Mouse (Mus musculus) liver, embryonic 15.5 days (tissue): ENCODE results near the gene Atg9a. TPM values are rescaled to one million over a fixed set of nuclear protein-coding genes. Genes with fewer than 3 reads are reported as not detected.

Experiments used
- ATAC-seq: fragments of 200-750 bp; cut with Nextera tagmentation; 2 replicates; pipeline ENCODE4 v1.8.0; 2017; ENCODE audit warnings: moderate number of reproducible peaks, mild to moderate bottlenecking, moderate library complexity; ENCODE audit not compliant: insufficient read depth
- H3K27ac ChIP-seq: fragments of 300-500 bp; sonication (generic); replicated peaks from 2 replicates; pipeline ENCODE4 v1.5.1; 2015; ENCODE audit warnings: mild to moderate bottlenecking, inconsistent platforms
- H3K27me3 ChIP-seq: fragments of 300-500 bp; sonication (generic); 2 replicates; pipeline ENCODE4 v1.6.1; 2015; ENCODE audit warnings: mild to moderate bottlenecking, inconsistent platforms
- H3K36me3 ChIP-seq: fragments of 300-500 bp; sonication (generic); replicated peaks from 2 replicates; pipeline ENCODE4 v1.6.1; 2015; ENCODE audit warnings: moderate library complexity, mild to moderate bottlenecking, inconsistent platforms
- H3K4me1 ChIP-seq: fragments of 300-500 bp; sonication (generic); replicated peaks from 2 replicates; pipeline ENCODE4 v1.6.1; 2015; ENCODE audit warnings: inconsistent platforms
- H3K4me2 ChIP-seq: fragments of 300-500 bp; sonication (generic); 2 replicates; pipeline ENCODE4 v1.6.1; 2015; ENCODE audit warnings: moderate library complexity, mild to moderate bottlenecking, inconsistent platforms
- H3K4me3 ChIP-seq: fragments of 300-500 bp; sonication (generic); replicated peaks from 2 replicates; pipeline ENCODE4 v1.5.1; 2015; ENCODE audit warnings: mild to moderate bottlenecking, inconsistent platforms
- H3K9ac ChIP-seq: fragments of 300-500 bp; sonication (generic); 2 replicates; pipeline ENCODE4 v1.6.1; 2015; ENCODE audit warnings: moderate library complexity, mild to moderate bottlenecking, inconsistent platforms
- H3K9me3 ChIP-seq: fragments of 300-500 bp; sonication (generic); replicated peaks from 2 replicates; pipeline ENCODE4 v1.6.1; 2016; ENCODE audit warnings: inconsistent platforms
- WGBS: fragments of 180-500 bp; shearing (Covaris S2); methylation state at CpG from one replicate; pipeline ENCODE4 v1.1.7; 2015; ENCODE audit warnings: mixed read lengths; ENCODE audit not compliant: insufficient replicate concordance; 5-methylcytosine and 5-hydroxymethylcytosine counted together
- polyA plus RNA-seq: library from polyadenylated mRNA; unstranded; fragments of >200 nt; fragmentation: Nextera tagmentation; extraction: Ambion mirVana; gene quantifications from 2 replicates; pipeline ENCODE4 v1.2.1, GENCODE M21; 2015

Atg9a gene
- polyA plus RNA-seq, 1 experiment from 2014 or later: 24.1 TPM

GRCm38 (mm10) chr1:75226138-75226537, 34.1 kb upstream of the Atg9a start:
- no peak overlapping the region for H3K9ac ChIP-seq
- 24% methylated on average over 2 of the region's 2 CpGs for WGBS
- H3K27ac ChIP-seq: no peak overlapping the region
- no peak overlapping the region for H3K4me2 ChIP-seq
- peaks cover 6% of the 10 kb centered on the region for H3K27me3 ChIP-seq
- no peak for ATAC-seq
- no peak overlapping the region for H3K4me3 ChIP-seq
- H3K4me1 ChIP-seq: peaks cover 56% of the 10 kb centered on the region
- H3K9me3 ChIP-seq: no peaks in the 10 kb centered on the region
- H3K36me3 ChIP-seq: no peaks in the 10 kb centered on the region

GRCm38 (mm10) chr1:75225473-75225872, 33.5 kb upstream of the Atg9a start:
- ATAC-seq: no peak
- H3K4me1 ChIP-seq: peaks cover 49% of the 10 kb centered on the region
- no peak overlapping the region for H3K4me2 ChIP-seq

GRCm38 (mm10) chr1:75223532-75223931, 31.5 kb upstream of the Atg9a start:
- no peaks in the 10 kb centered on the region for H3K9me3 ChIP-seq
- H3K9ac ChIP-seq: no peak overlapping the region
- H3K4me1 ChIP-seq: peaks cover 41% of the 10 kb centered on the region
- peaks cover 26% of the 10 kb centered on the region for H3K27me3 ChIP-seq
- H3K27ac ChIP-seq: no peak overlapping the region
- H3K36me3 ChIP-seq: no peaks in the 10 kb centered on the region
- ATAC-seq: no peak
- H3K4me3 ChIP-seq: no peak overlapping the region
- H3K4me2 ChIP-seq: no peak overlapping the region
- 19% methylated on average over 6 of the region's 6 CpGs for WGBS

More at GRCm38 (mm10) chr1:75225473-75225872, 33.5 kb upstream of the Atg9a start:
- Histone ChIP-seq H3K4me3 (no peak overlapping the region), H3K36me3 (no peaks in the 10 kb centered on the region), H3K9me3 (no peaks in the 10 kb centered on the region), H3K9ac (no peak overlapping the region; the same call in 1 of the 2 replicates), H3K27ac (no peak overlapping the region), H3K27me3 (peaks cover 13% of the 10 kb centered on the region)
- 22% methylated on average over 3 of the region's 3 CpGs for WGBS

- Histone ChIP-seq H3K27ac (no peak overlapping the region), H3K9ac (no peak overlapping the region), H3K9me3 (no peaks in the 10 kb centered on the region), H3K4me3 (no peak overlapping the region), H3K27me3 (peaks cover 26% of the 10 kb centered on the region), H3K4me1 (peaks cover 41% of the 10 kb centered on the region), H3K4me2 (no peak overlapping the region), H3K36me3 (no peaks in the 10 kb centered on the region)
- no peak for ATAC-seq
- WGBS: 53% methylated on average over 6 of the region's 6 CpGs
Measured at GRCm38 (mm10) chr1:75222926-75223325, 30.9 kb upstream of the Atg9a start.

- 64% methylated on average over 3 of the region's 3 CpGs for WGBS
- Histone ChIP-seq H3K9me3 (no peaks in the 10 kb centered on the region), H3K27me3 (peaks cover 26% of the 10 kb centered on the region), H3K9ac (no peak overlapping the region), H3K27ac (no peak overlapping the region), H3K4me1 (peaks cover 43% of the 10 kb centered on the region), H3K4me2 (no peak overlapping the region), H3K36me3 (peaks cover 7% of the 10 kb centered on the region), H3K4me3 (no peak overlapping the region)
- ATAC-seq: no peak
Measured at GRCm38 (mm10) chr1:75221538-75221937, 29.5 kb upstream of the Atg9a start.

- Histone ChIP-seq H3K9me3 (no peaks in the 10 kb centered on the region), H3K4me1 (peaks cover 51% of the 10 kb centered on the region), H3K9ac (peak within 1 kb of the TSS; percentile 93), H3K4me3 (peak within 1 kb of the TSS; percentile 80), H3K36me3 (peaks cover 28% of the 10 kb centered on the region), H3K27ac (peak within 1 kb of the TSS; percentile 95), H3K4me2 (peak within 1 kb of the TSS; percentile 99), H3K27me3 (peaks cover 26% of the 10 kb centered on the region)
- WGBS: 4% methylated on average over 34 of the region's 34 CpGs
- peak; percentile 5 for ATAC-seq
Measured at GRCm38 (mm10) chr1:75219531-75219930, 27.5 kb upstream of the Atg9a start, which contains the start of gene Tuba4a. Tuba4a (minus strand) TSS chr1:75219865.

- ATAC-seq: peak; percentile 84
- WGBS: under 1% methylated on average over 24 of the region's 24 CpGs
- Histone ChIP-seq H3K4me3 (peak overlapping the region; percentile 80), H3K9ac (peak overlapping the region; percentile 93), H3K27me3 (peaks cover 26% of the 10 kb centered on the region), H3K27ac (peak overlapping the region; percentile 95), H3K4me1 (peaks cover 55% of the 10 kb centered on the region), H3K9me3 (no peaks in the 10 kb centered on the region), H3K36me3 (peaks cover 32% of the 10 kb centered on the region), H3K4me2 (peak overlapping the region; percentile 99)
Measured at GRCm38 (mm10) chr1:75219078-75219477, 27.1 kb upstream of the Atg9a start.

GRCm38 (mm10) chr1:75218227-75219001, 26.4 kb upstream of the Atg9a start:
- H3K9me3 ChIP-seq: no peaks in the 10 kb centered on the region
- peak overlapping the region; percentile 80 for H3K4me3 ChIP-seq
- WGBS: under 1% methylated on average over 38 of the region's 38 CpGs
- H3K4me2 ChIP-seq: peak overlapping the region; percentile 99
- peak; percentile 68 for ATAC-seq
- peak overlapping the region; percentile 93 for H3K9ac ChIP-seq
- H3K27me3 ChIP-seq: peaks cover 26% of the 10 kb centered on the region
- H3K27ac ChIP-seq: peak overlapping the region; percentile 95
- H3K4me1 ChIP-seq: peaks cover 62% of the 10 kb centered on the region
- H3K36me3 ChIP-seq: peaks cover 39% of the 10 kb centered on the region

GRCm38 (mm10) chr1:75217893-75218226, 25.9 kb upstream of the Atg9a start:
- WGBS: under 1% methylated on average over 6 of the region's 6 CpGs
- peak overlapping the region; percentile 93 for H3K9ac ChIP-seq
- no peaks in the 10 kb centered on the region for H3K9me3 ChIP-seq
- H3K36me3 ChIP-seq: peaks cover 44% of the 10 kb centered on the region
- peak overlapping the region; percentile 95 for H3K27ac ChIP-seq
- ATAC-seq: peak; percentile 3; the same call in 1 of the 2 replicates
- H3K4me2 ChIP-seq: peak overlapping the region; percentile 99
- peaks cover 26% of the 10 kb centered on the region for H3K27me3 ChIP-seq
- H3K4me1 ChIP-seq: peaks cover 64% of the 10 kb centered on the region
- peak overlapping the region; percentile 80 for H3K4me3 ChIP-seq

- Histone ChIP-seq H3K9me3 (no peaks in the 10 kb centered on the region), H3K4me1 (peaks cover 70% of the 10 kb centered on the region), H3K4me3 (peak overlapping the region; percentile 80), H3K27ac (peak overlapping the region; percentile 95), H3K36me3 (peaks cover 53% of the 10 kb centered on the region), H3K4me2 (peak overlapping the region; percentile 99), H3K9ac (peak overlapping the region; percentile 93), H3K27me3 (peaks cover 26% of the 10 kb centered on the region)
- WGBS: 31% methylated on average over 13 of the region's 13 CpGs
- ATAC-seq: peak; percentile 55
Measured at GRCm38 (mm10) chr1:75216797-75217585, 25.0 kb upstream of the Atg9a start.

GRCm38 (mm10) chr1:75215785-75216184, 23.8 kb upstream of the Atg9a start:
- peak overlapping the region; percentile 95 for H3K27ac ChIP-seq
- 85% methylated on average over 9 of the region's 9 CpGs for WGBS
- H3K9me3 ChIP-seq: no peaks in the 10 kb centered on the region
- peaks cover 56% of the 10 kb centered on the region for H3K36me3 ChIP-seq
- H3K4me2 ChIP-seq: peak overlapping the region; percentile 99
- peak overlapping the region; percentile 93 for H3K9ac ChIP-seq
- peaks cover 16% of the 10 kb centered on the region for H3K27me3 ChIP-seq
- ATAC-seq: no peak
- peaks cover 78% of the 10 kb centered on the region for H3K4me1 ChIP-seq
- H3K4me3 ChIP-seq: peak overlapping the region; percentile 80
